Mouse (Mus musculus) G1E (cell line): ENCODE measurements around the gene Slirp.
A peak's percentile ranks its signal among the peaks of the same experiment; 100 is the strongest.

Experiments used
- CTCF ChIP-seq: IDR thresholded peaks from 2 replicates; pipeline ENCODE4 v1.5.1; 2012; ENCODE audit warnings: low read depth, low read length, inconsistent platforms, mixed read lengths
- TAL1 ChIP-seq: conservative IDR thresholded peaks from 2 replicates; pipeline ENCODE4 v1.6.1; 2012; ENCODE audit warnings: low read depth, low read length, inconsistent platforms, mixed read lengths

- TF ChIP-seq TAL1 (no peak), CTCF (peak; percentile 100)
Measured at GRCm38 (mm10) chr12:87413179-87413790, 30.4 kb upstream of the Slirp start.
